Mouse (Mus musculus): Measurements from ENCODE around the gene Tex21. TPM values are rescaled to one million over a fixed set of nuclear protein-coding genes. Genes with fewer than 3 reads are reported as not detected.

The Tex21 gene
- total and polyA plus RNA-seq, 3 experiments, result 4.4 to 6.7 TPM; not detected in 1

GRCm38 (mm10) chr12:76216716-76217115 lies 29.8 kb downstream of the Tex21 start (continued):
- TF ChIP-seq MAX (IDR thresholded peaks at IDR 0.05; ENCODE audit: low read length), result no peak
- TF ChIP-seq POLR2AphosphoS5 (IDR thresholded peaks at IDR 0.05; ENCODE audit: borderline replicate concordance, low read depth, low read length), result no peak
- no peak for TF ChIP-seq MAFK (IDR thresholded peaks at IDR 0.05; ENCODE audit: borderline replicate concordance, low read depth, low read length)

- TF ChIP-seq ETS1 (IDR thresholded peaks at IDR 0.05; ENCODE audit: low read depth, low read length) (no peak), SMC3 (IDR thresholded peaks at IDR 0.05; ENCODE audit: low read depth, low read length) (no peak), MYC (IDR thresholded peaks at IDR 0.05; ENCODE audit: low read depth, low read length) (no peak), HCFC1 (IDR thresholded peaks at IDR 0.05; ENCODE audit: low read depth, low read length) (no peak), KAT2A (conservative IDR thresholded peaks at IDR 0.05; ENCODE audit: low read depth, low read length) (no peak), ZKSCAN1 (IDR thresholded peaks at IDR 0.05; ENCODE audit: low read depth, low read length) (no peak), GABPA (IDR thresholded peaks at IDR 0.05; ENCODE audit: low read depth, low read length) (no peak), JUND (IDR thresholded peaks at IDR 0.05; ENCODE audit: low read depth, low read length) (no peak), MAZ (IDR thresholded peaks at IDR 0.05; ENCODE audit: low read depth, low read length) (no peak), USF2 (IDR thresholded peaks at IDR 0.05; ENCODE audit: borderline replicate concordance in 1 of 2, insufficient read depth in 1 of 2, low read depth in 1 of 2, low read length in 2 of 2) (no peak), CHD2 (IDR thresholded peaks at IDR 0.05; ENCODE audit: low read length) (no peak), E2F4 (IDR thresholded peaks at IDR 0.05; ENCODE audit: borderline replicate concordance, low read depth, low read length) (no peak), SIN3A (IDR thresholded peaks at IDR 0.05; ENCODE audit: low read length) (no peak), MAX (IDR thresholded peaks at IDR 0.05; ENCODE audit: low read length) (no peak), NRF1 (IDR thresholded peaks at IDR 0.05; ENCODE audit: insufficient read depth, low read depth, low read length, poor library complexity, severe bottlenecking) (no peak), TCF12 (IDR thresholded peaks at IDR 0.05; ENCODE audit: low read depth, low read length) (no peak), TBP (IDR thresholded peaks at IDR 0.05; ENCODE audit: low read depth, low read length) (no peak), MEF2A (IDR thresholded peaks at IDR 0.05; ENCODE audit: extremely low read depth, insufficient replicate concordance, low read depth, low read length, poor library complexity, severe bottlenecking) (no peak), MXI1 (IDR thresholded peaks at IDR 0.05; ENCODE audit: low read depth, low read length) (no peak)
Observed at GRCm38 (mm10) chr12:76215121-76215520, 31.4 kb downstream of the Tex21 start.

More at GRCm38 (mm10) chr12:76215121-76215520, 31.4 kb downstream of the Tex21 start:
- H3K4me1 ChIP-seq (ENCODE audit: control insufficient read depth in 1 of 2, insufficient read depth in 2 of 2, low read length in 2 of 2), result no peaks in the 10 kb centered on the region
- no peak for DNase-seq (ENCODE audit: low read depth, low spot score)
- H3K4me3 ChIP-seq (ENCODE audit: control insufficient read depth in 1 of 2, insufficient read depth in 1 of 2, low read depth in 2 of 2, low read length in 2 of 2), result no peak overlapping the region
- no peaks in the 10 kb centered on the region for H3K36me3 ChIP-seq (ENCODE audit: control insufficient read depth in 1 of 2, insufficient read depth in 2 of 2, low read length in 2 of 2)
- no peaks in the 10 kb centered on the region for H3K27me3 ChIP-seq (ENCODE audit: control insufficient read depth in 1 of 2, insufficient read depth in 2 of 2, low read length in 2 of 2)
- H3K9ac ChIP-seq (ENCODE audit: control insufficient read depth, low read depth, low read length, poor library complexity, severe bottlenecking), result no peak overlapping the region
- H3K9me3 ChIP-seq (replicated peaks; ENCODE audit: insufficient read depth, low read length), result no peaks in the 10 kb centered on the region
- H3K79me2 ChIP-seq (ENCODE audit: control insufficient read depth, insufficient read depth, low read length, poor library complexity), result no peaks in the 10 kb centered on the region
- H3K27ac ChIP-seq (ENCODE audit: control insufficient read depth, low read depth, low read length), result no peak overlapping the region

All from MEL (cell line).